Mouse (Mus musculus) adrenal gland, postnatal 25 days (tissue): ENCODE measurements around the gene 9130023H24Rik. TPM values are rescaled to one million over a fixed set of nuclear protein-coding genes. Genes with fewer than 3 reads are reported as not detected.

Experiments
- DNase-seq: peaks from one replicate; pipeline ENCODE4 v3.0.0; 2021; ENCODE audit warnings: mixed read lengths
- total RNA-seq: library from RNA; stranded (reverse); gene quantifications from 2 replicates; pipeline ENCODE4 v1.2.3, GENCODE M21; 2021

Gene 9130023H24Rik
- total RNA-seq, 1 experiment from 2014 or later: 10.3 TPM

GRCm38 (mm10) chr7:128246496-128247391 lies 8.9 kb upstream of the 9130023H24Rik start, which contains the start of gene Tgfb1i1:
TSS of gene Tgfb1i1 (plus strand) at chr7:128246812.
- peak; percentile 45 for DNase-seq

- no peak for DNase-seq
These were observed 7.7 kb upstream of the 9130023H24Rik start for GRCm38 (mm10) chr7:128245547-128245946.

DNA sequence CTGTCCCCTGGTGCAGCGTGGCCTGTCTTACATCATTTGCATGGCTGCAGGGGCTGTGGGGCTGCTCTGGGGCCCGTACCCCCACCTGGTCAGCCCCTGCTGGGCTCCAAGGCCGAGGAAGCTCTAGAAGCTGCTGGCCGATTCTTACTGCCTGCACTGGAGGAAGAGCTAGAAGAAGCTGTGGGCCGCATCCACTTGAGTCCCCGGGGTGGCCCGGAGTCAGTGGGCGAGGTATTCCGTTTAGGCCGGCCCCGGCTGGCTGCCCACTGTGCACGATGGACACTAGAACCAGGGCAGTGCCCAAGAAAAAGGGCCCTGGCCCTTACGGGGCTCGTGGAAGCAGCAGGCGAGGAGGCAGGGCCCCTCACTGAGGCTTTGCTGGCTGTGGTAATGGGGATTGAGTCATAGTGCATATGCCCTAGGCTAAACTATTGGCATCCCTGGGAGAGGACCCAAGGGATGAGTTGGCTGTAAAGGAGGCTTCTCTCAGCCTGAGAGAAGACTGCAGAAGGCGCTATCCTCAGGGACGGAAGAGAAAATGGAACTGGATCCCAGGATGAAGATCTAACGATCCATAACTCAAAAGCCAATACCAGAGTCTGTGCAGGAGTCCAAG lies 6.7 kb upstream of the 9130023H24Rik start:
- no peak for DNase-seq

DNA sequence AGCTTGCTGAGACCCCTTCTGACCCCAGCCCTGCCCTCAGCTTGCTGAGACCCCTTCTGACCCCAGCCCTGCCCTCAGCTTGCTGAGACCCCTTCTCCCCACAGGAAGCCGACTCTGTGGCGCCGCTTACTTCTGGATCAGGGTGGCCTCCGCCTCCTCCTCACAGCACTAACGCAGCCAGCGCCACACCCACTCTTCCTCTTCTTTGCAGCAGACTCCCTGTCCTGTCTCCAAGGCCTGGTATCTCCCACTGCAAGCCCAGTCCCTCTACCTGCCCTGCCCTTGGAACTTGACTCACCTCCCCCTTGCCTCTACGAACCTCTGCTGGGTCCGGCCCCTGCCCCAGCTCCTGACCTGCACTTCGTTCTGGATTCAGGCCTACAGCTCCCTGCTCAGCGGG lies 6.1 kb upstream of the 9130023H24Rik start:
- DNase-seq: no peak

- no peak for DNase-seq
These were observed 4.5 kb upstream of the 9130023H24Rik start for GRCm38 (mm10) chr7:128242331-128242730.

- DNase-seq: no peak
These were observed 2.4 kb upstream of the 9130023H24Rik start for GRCm38 (mm10) chr7:128240131-128240784.

- DNase-seq: no peak
These were observed 1.2 kb upstream of the 9130023H24Rik start for GRCm38 (mm10) chr7:128238991-128239390.

- DNase-seq: no peak
These were observed 271 bp downstream of the 9130023H24Rik start for GRCm38 (mm10) chr7:128237593-128237926.

GRCm38 (mm10) chr7:128236856-128237592 lies 807 bp downstream of the 9130023H24Rik start, which contains the start of gene Armc5:
TSS of gene Armc5 (plus strand) at chr7:128237342.
- DNase-seq: peak; percentile 86

GRCm38 (mm10) chr7:128236426-128236825 lies 1.4 kb downstream of the 9130023H24Rik start:
- DNase-seq: no peak

DNA sequence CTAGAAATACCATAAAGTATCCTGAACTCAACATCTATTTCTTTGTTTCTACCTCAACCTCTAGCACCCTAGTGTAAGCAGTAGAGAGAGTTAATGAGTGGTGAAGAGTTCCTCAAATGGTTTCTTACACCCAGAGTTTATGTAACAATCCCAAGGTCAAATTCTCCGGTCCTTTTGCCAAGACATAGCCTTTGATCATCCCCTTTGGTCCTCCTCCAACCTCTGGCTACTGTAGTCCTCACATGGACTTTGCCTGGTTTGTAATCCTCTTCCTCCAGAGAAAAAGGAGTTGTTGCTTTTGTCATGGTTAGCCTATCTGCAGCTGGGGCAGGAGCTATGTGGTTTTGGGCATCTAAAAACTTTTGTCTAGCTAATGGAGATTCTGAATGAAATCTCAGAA lies 2.4 kb downstream of the 9130023H24Rik start:
- no peak for DNase-seq

GRCm38 (mm10) chr7:128234796-128235195 lies 3.0 kb downstream of the 9130023H24Rik start:
- no peak for DNase-seq

DNA sequence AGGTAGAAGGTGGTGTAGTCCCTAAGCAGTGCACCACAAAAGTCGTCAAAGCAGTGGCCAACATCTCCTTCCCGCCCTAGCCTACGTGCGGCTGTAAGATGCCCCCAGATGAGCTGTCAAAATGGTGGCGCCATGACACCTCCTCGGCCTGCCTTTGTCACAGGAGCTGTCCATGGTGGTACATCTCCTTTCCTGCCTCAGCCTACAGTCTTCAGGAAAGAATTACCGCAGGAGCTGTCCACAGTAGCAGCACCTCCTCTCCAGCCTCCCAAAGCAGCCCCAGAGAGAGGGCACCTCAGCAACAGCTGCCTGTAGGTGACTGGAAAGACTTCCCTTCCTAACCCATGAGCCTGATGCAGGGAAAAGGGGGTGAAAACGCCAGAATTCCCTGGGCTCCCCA lies 6.1 kb downstream of the 9130023H24Rik start:
- DNase-seq: no peak

GRCm38 (mm10) chr7:128220936-128221335 lies 16.9 kb downstream of the 9130023H24Rik start:
- no peak for DNase-seq

DNA sequence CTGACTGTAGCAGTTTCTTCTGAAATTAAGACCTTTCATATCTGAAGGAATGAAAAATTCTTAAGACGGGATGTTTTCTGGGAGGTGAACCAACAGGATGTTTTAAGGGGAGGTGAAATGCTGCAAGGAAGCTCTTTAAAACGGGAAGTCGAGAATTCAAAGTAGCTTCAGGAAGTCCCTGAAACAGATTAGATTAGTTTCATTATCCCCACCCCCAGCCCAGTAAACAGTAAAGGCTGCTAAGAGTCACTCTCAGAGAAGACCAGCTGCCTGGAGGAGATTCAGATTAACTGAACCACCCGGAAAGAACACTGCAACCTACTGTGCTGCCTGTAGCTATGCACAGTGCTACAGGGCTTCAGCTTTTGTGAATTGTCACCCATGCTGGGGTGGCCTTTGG lies 17.9 kb downstream of the 9130023H24Rik start:
- DNase-seq: no peak

DNA sequence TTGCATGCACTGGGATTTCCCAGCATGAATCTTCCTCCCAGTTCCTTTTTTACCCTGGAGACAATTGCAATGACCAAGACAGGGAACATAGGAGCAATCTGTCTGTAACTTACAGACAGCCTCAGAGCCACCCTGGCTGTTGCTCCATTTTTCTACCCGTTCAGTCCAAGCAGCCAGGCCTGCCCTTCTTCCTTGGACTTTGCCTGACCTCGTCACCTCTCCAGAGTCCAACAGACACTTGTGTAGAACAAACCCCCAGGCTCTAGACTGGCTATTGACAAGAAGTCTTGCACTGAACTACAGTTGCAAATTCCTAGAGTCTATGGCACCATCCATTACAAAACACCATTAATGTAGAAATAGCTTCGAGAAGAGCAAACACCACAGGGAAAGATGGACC lies 28.0 kb downstream of the 9130023H24Rik start:
- no peak for DNase-seq

GRCm38 (mm10) chr7:128208187-128208586 lies 29.6 kb downstream of the 9130023H24Rik start:
- DNase-seq: peak; percentile 34

- no peak for DNase-seq
These were observed 31.7 kb downstream of the 9130023H24Rik start, which contains the start of gene Cox6a2 for GRCm38 (mm10) chr7:128206152-128206551. TSS of gene Cox6a2 (minus strand) at chr7:128206387.

DNA sequence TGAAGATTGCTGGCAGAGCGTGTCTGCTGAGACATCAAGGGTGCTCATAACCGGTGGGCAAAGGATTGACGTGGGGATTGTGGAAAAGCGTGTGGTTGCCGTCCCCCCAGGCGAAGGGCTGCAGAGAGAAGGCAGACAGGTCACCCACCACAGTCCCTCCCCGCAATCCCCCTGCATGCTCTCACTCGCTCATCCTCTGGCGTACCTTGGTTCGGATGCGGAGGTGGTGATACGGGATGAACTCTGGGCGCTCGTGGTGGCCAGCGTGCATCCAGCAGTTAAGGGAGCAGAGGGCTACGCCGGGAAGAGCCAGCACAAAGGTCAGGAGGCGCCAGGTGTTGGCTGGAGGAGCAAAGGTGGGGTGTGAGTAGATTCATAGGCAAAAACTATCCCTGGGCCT lies 32.1 kb downstream of the 9130023H24Rik start:
- no peak for DNase-seq

DNA sequence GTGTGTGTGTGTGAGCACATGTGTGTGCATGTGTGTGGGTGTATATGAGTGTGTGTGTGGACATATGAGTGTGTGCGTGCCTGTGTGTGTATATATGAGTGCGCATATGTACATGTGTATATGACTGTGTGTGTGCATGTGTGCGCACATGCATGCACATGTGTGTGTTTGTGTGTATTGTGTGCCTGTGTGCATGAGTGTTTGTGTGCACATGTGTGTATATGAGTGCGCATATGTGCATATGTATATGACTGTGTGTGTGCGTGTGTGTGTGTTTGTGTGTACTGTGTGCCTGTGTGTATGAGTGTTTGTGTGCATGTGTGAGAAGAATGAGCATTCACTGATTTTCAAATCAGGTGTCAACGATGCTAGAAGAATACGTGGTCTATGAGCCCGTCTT lies 33.7 kb downstream of the 9130023H24Rik start:
- no peak for DNase-seq

GRCm38 (mm10) chr7:128203071-128203470 lies 34.8 kb downstream of the 9130023H24Rik start:
- DNase-seq: no peak

GRCm38 (mm10) chr7:128201607-128202006 lies 36.2 kb downstream of the 9130023H24Rik start:
- DNase-seq: no peak
